Mouse (Mus musculus): ENCODE data around the gene Ptprd. TPM values are rescaled to one million over a fixed set of nuclear protein-coding genes. Genes with fewer than 3 reads are reported as not detected.

Gene Ptprd
- polyA plus RNA-seq (2012; rRNA removed; ENCODE audit: low replicate concordance), result 0.36 and 0.81 TPM in 2 replicates

GRCm38 (mm10) chr4:78211529-78212494 is at the start of gene Ptprd:
Gene Ptprd, minus strand, starts transcription at chr4:78211961.

